Mouse (Mus musculus): ENCODE measurements around the gene Gm26920.
"Not testable (repeated sequence)": the region's sequence is repeated elsewhere in the genome, so short reads cannot be mapped to it uniquely, and the experiment has no call there.

The Gm26920 gene

GRCm38 (mm10) chr7:30090092-30090969 lies at the start of gene Gm26920, which contains the start of gene Zfp566:
TSS of gene Gm26920 (minus strand) at chr7:30090410.
TSS of gene Zfp566 (minus strand) at chr7:30090527.
- peak; percentile 97 to 98 for DNase-seq

GRCm38 (mm10) chr7:30136826-30137225 lies 46.6 kb upstream of the Gm26920 start:
- no peak for DNase-seq

GRCm38 (mm10) chr7:30132396-30132795 lies 42.2 kb upstream of the Gm26920 start:
- no peak for DNase-seq

- DNase-seq: no peak
Observed at GRCm38 (mm10) chr7:30129900-30130299, 39.7 kb upstream of the Gm26920 start.

- DNase-seq: no peak
Observed at GRCm38 (mm10) chr7:30122188-30122530, 31.9 kb upstream of the Gm26920 start.

- DNase-seq: peak; percentile 92 to 93
Observed at GRCm38 (mm10) chr7:30121308-30122187, 31.3 kb upstream of the Gm26920 start, which contains the start of gene Zfp382. TSS of gene Zfp382 (plus strand) at chr7:30121942.

GRCm38 (mm10) chr7:30117935-30118334 lies 27.7 kb upstream of the Gm26920 start:
- DNase-seq: not testable (repeated sequence)

- DNase-seq: no peak
Observed at GRCm38 (mm10) chr7:30116076-30116475, 25.9 kb upstream of the Gm26920 start.

GRCm38 (mm10) chr7:30099297-30099696 lies 9.1 kb upstream of the Gm26920 start:
- DNase-seq: peak; percentile 11 to 29

- DNase-seq: no peak
Observed at GRCm38 (mm10) chr7:30095551-30096125, 5.4 kb upstream of the Gm26920 start.

GRCm38 (mm10) chr7:30094646-30095429 lies 4.6 kb upstream of the Gm26920 start, which contains the start of gene Zfp260:
TSS of gene Zfp260 (plus strand) at chr7:30094777.
- peak; percentile 91 to 92 for DNase-seq

- no peak for DNase-seq
Observed at GRCm38 (mm10) chr7:30093918-30094415, 3.8 kb upstream of the Gm26920 start.

- no peak for DNase-seq
Observed at GRCm38 (mm10) chr7:30092666-30093065, 2.5 kb upstream of the Gm26920 start.

- peak in 1 of 2 experiments; percentile 19 for DNase-seq
Observed at GRCm38 (mm10) chr7:30090970-30091585, 868 bp upstream of the Gm26920 start.

- no peak for DNase-seq
Observed at GRCm38 (mm10) chr7:30089405-30089804, 805 bp downstream of the Gm26920 start.

GRCm38 (mm10) chr7:30086524-30086923 lies 3.7 kb downstream of the Gm26920 start:
- DNase-seq: no peak

- DNase-seq: peak; percentile 84 to 88
Observed at GRCm38 (mm10) chr7:30072146-30073028, 17.8 kb downstream of the Gm26920 start, which contains the start of gene Zfp82. TSS of gene Zfp82 (minus strand) at chr7:30072900.

- no peak for DNase-seq
Observed at GRCm38 (mm10) chr7:30064622-30065021, 25.6 kb downstream of the Gm26920 start.

GRCm38 (mm10) chr7:30062478-30062877 lies 27.7 kb downstream of the Gm26920 start:
- DNase-seq: peak in 1 of 2 experiments; percentile 15

GRCm38 (mm10) chr7:30060341-30060740 lies 29.9 kb downstream of the Gm26920 start:
- no peak for DNase-seq
